Mouse (Mus musculus): ENCODE measurements around the gene Adgrb3. TPM values are rescaled to one million over a fixed set of nuclear protein-coding genes. Genes with fewer than 3 reads are reported as not detected.

The Adgrb3 gene
- polyA plus RNA-seq, 1 experiment from 2014 or later, result 2.1 TPM

GRCm38 (mm10) chr1:25504313-25504712 lies 325.2 kb downstream of the Adgrb3 start:
- 28% methylated on average over 4 of the region's 4 CpGs for WGBS
- H3K9me3 ChIP-seq (ENCODE audit: control insufficient read depth), result no peaks in the 10 kb centered on the region
- H3K4me1 ChIP-seq (replicated peaks; ENCODE audit: control insufficient read depth, insufficient read depth, low read length), result no peaks in the 10 kb centered on the region
- no peak overlapping the region for H3K4me2 ChIP-seq (replicated peaks; ENCODE audit: low read depth)
- no peaks in the 10 kb centered on the region for H3K27me3 ChIP-seq (replicated peaks; ENCODE audit: control insufficient read depth, insufficient read depth, low read length)
- no peaks in the 10 kb centered on the region for H3K36me3 ChIP-seq (ENCODE audit: control insufficient read depth, insufficient read depth)
- ATAC-seq, result no peak
- no peak overlapping the region for H3K27ac ChIP-seq (ENCODE audit: low read depth, low read length)
- TF ChIP-seq CTCF (IDR thresholded peaks at IDR 0.05; ENCODE audit: low read depth), result peak; percentile 37
- H3K9ac ChIP-seq (ENCODE audit: low read depth, low read length), result no peak overlapping the region
- no peak overlapping the region for H3K4me3 ChIP-seq (ENCODE audit: low read depth, low read length)

- no peak overlapping the region for H3K27ac ChIP-seq (ENCODE audit: low read depth, low read length)
- no peaks in the 10 kb centered on the region for H3K36me3 ChIP-seq (ENCODE audit: control insufficient read depth, insufficient read depth)
- H3K4me2 ChIP-seq (replicated peaks; ENCODE audit: low read depth), result no peak overlapping the region
- no peaks in the 10 kb centered on the region for H3K27me3 ChIP-seq (replicated peaks; ENCODE audit: control insufficient read depth, insufficient read depth, low read length)
- WGBS, result 86% methylated on average over 4 of the region's 4 CpGs
- no peaks in the 10 kb centered on the region for H3K9me3 ChIP-seq (ENCODE audit: control insufficient read depth)
- ATAC-seq, result no peak
- no peak for TF ChIP-seq CTCF (IDR thresholded peaks at IDR 0.05; ENCODE audit: low read depth)
- no peaks in the 10 kb centered on the region for H3K4me1 ChIP-seq (replicated peaks; ENCODE audit: control insufficient read depth, insufficient read depth, low read length)
- no peak overlapping the region for H3K9ac ChIP-seq (ENCODE audit: low read depth, low read length)
- no peak overlapping the region for H3K4me3 ChIP-seq (ENCODE audit: low read depth, low read length)
These were observed 326.0 kb downstream of the Adgrb3 start for GRCm38 (mm10) chr1:25503524-25503923.

DNA sequence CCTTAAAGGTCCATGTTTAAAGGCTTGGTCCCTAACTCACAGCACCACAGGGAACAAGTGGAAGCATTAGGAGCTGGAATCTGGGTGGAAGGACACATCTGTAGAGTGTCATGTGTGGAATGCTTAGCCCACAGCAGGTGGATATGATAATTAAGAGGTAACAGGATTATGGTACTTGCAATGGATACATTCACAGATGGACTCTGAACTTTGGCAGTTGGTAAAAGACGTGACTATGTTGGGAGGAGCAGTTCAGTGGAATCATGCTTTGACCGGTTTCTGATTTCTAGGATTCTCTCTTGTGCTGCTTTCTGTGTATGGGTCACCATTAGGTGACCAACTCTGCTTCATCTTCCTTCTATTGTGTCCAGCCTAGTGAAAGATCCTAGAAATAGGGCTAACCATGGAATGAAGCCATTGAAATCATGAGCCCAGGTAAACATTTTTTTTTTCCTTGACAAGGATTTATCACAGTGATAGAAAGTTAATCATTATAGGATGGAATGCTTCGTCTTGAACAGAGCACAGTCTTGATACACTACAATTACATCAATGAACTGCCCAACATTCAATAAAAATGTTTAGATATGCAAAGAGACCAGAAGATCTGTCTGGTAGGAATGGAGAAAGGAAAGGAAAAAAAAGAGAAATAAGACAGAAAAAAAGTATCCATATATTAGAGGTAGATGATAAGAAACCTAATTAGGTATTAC lies 334.1 kb downstream of the Adgrb3 start:
- Histone ChIP-seq H3K27ac (ENCODE audit: low read depth, low read length) (no peak overlapping the region), H3K9ac (ENCODE audit: low read depth, low read length) (no peak overlapping the region), H3K27me3 (replicated peaks; ENCODE audit: control insufficient read depth, insufficient read depth, low read length) (no peaks in the 10 kb centered on the region), H3K4me1 (replicated peaks; ENCODE audit: control insufficient read depth, insufficient read depth, low read length) (no peaks in the 10 kb centered on the region), H3K4me2 (replicated peaks; ENCODE audit: low read depth) (no peak overlapping the region), H3K36me3 (ENCODE audit: control insufficient read depth, insufficient read depth) (no peaks in the 10 kb centered on the region), H3K9me3 (ENCODE audit: control insufficient read depth) (no peaks in the 10 kb centered on the region), H3K4me3 (ENCODE audit: low read depth, low read length) (no peak overlapping the region)
- WGBS, result 55% methylated on average over 3 of the region's 3 CpGs
- TF ChIP-seq CTCF (IDR thresholded peaks at IDR 0.05; ENCODE audit: low read depth), result no peak
- peak; percentile 68; the same call in 1 of the 2 replicates for ATAC-seq

DNA sequence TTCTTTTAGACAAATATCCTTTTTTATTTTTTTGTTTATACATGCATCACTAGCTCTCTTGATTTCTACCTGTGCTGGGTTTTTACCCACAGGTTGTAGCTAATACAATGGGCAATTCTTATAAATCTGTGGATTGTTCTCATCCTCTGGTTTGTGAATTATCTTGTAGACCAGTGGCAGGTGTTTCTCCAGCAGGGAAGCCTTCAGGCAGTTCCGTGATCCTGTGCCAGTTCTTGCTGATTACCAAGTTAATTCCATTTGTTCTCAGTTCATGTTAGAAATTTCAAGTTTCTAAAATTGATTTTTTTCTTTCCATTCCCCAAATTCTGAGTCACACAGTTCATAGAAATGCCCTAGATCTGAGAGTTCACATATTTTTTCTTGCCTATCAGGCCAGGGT lies 338.0 kb downstream of the Adgrb3 start:
- Histone ChIP-seq H3K27ac (ENCODE audit: low read depth, low read length) (no peak overlapping the region), H3K36me3 (ENCODE audit: control insufficient read depth, insufficient read depth) (no peaks in the 10 kb centered on the region), H3K9me3 (ENCODE audit: control insufficient read depth) (no peaks in the 10 kb centered on the region), H3K27me3 (replicated peaks; ENCODE audit: control insufficient read depth, insufficient read depth, low read length) (no peaks in the 10 kb centered on the region), H3K4me1 (replicated peaks; ENCODE audit: control insufficient read depth, insufficient read depth, low read length) (no peaks in the 10 kb centered on the region), H3K4me3 (ENCODE audit: low read depth, low read length) (no peak overlapping the region), H3K9ac (ENCODE audit: low read depth, low read length) (no peak overlapping the region), H3K4me2 (replicated peaks; ENCODE audit: low read depth) (no peak overlapping the region)
- ATAC-seq, result no peak
- 85% methylated on average over 1 of the region's 1 CpGs for WGBS
- no peak for TF ChIP-seq CTCF (IDR thresholded peaks at IDR 0.05; ENCODE audit: low read depth)

- no peaks in the 10 kb centered on the region for H3K9me3 ChIP-seq (ENCODE audit: control insufficient read depth)
- no peaks in the 10 kb centered on the region for H3K4me1 ChIP-seq (replicated peaks; ENCODE audit: control insufficient read depth, insufficient read depth, low read length)
- no peak overlapping the region for H3K9ac ChIP-seq (ENCODE audit: low read depth, low read length)
- no peak overlapping the region for H3K4me3 ChIP-seq (ENCODE audit: low read depth, low read length)
- ATAC-seq, result no peak
- no peak overlapping the region for H3K4me2 ChIP-seq (replicated peaks; ENCODE audit: low read depth)
- 73% methylated on average over 2 of the region's 2 CpGs for WGBS
- no peaks in the 10 kb centered on the region for H3K27me3 ChIP-seq (replicated peaks; ENCODE audit: control insufficient read depth, insufficient read depth, low read length)
- H3K27ac ChIP-seq (ENCODE audit: low read depth, low read length), result no peak overlapping the region
- H3K36me3 ChIP-seq (ENCODE audit: control insufficient read depth, insufficient read depth), result no peaks in the 10 kb centered on the region
- TF ChIP-seq CTCF (IDR thresholded peaks at IDR 0.05; ENCODE audit: low read depth), result no peak
These were observed 339.3 kb downstream of the Adgrb3 start for GRCm38 (mm10) chr1:25490174-25490573.

- WGBS, result 76% methylated on average over 3 of the region's 3 CpGs
- Histone ChIP-seq H3K27ac (ENCODE audit: low read depth, low read length) (no peak overlapping the region), H3K4me2 (replicated peaks; ENCODE audit: low read depth) (no peak overlapping the region), H3K4me3 (ENCODE audit: low read depth, low read length) (no peak overlapping the region), H3K9me3 (ENCODE audit: control insufficient read depth) (no peaks in the 10 kb centered on the region), H3K4me1 (replicated peaks; ENCODE audit: control insufficient read depth, insufficient read depth, low read length) (no peaks in the 10 kb centered on the region), H3K36me3 (ENCODE audit: control insufficient read depth, insufficient read depth) (no peaks in the 10 kb centered on the region), H3K9ac (ENCODE audit: low read depth, low read length) (no peak overlapping the region), H3K27me3 (replicated peaks; ENCODE audit: control insufficient read depth, insufficient read depth, low read length) (no peaks in the 10 kb centered on the region)
- no peak for ATAC-seq
- TF ChIP-seq CTCF (IDR thresholded peaks at IDR 0.05; ENCODE audit: low read depth), result no peak
These were observed 353.8 kb downstream of the Adgrb3 start for GRCm38 (mm10) chr1:25475699-25476098.

Measured in intestine, postnatal 0 days (tissue).